23 mouse cellular contexts compared by ENCODE assay signal in genomic region chr9:106411729-106412128, GRCm38 (mm10). TPM values are rescaled to one million over a fixed set of nuclear protein-coding genes. Genes with fewer than 3 reads are reported as not detected.
DNase-seq lines count a peak whose midpoint lies in the region; ATAC-seq lines count a peak whose summit lies in the region.
"Had no signal": no experiment of that assay in that cellular context is flagged by ENCODE, and none has a peak within 500 bp of the region (broad histone marks: within the 10 kb centered on the region; RNA-seq: fewer than 3 reads in every experiment).

No protein-coding gene starts in this region.

- DNase-seq in heart, embryonic 10.5 days (ENCODE audit: low spot score) = no peak
- DNase-seq in heart, postnatal 36 days = no peak
- DNase-seq in liver, embryonic 13.5 days = no peak
- DNase-seq in urinary bladder, postnatal 4 days (ENCODE audit: low spot score in 2 of 2) = no peak
- DNase-seq: adrenal gland, adult 2 months; cerebellum, adult 11 months; cerebellum, postnatal 14 days; heart, postnatal 10 days; kidney, adult 11 months; left cerebral cortex, postnatal 4 days had no signal

- no peaks in the 10 kb centered on the region for H3K9me3 ChIP-seq in heart, embryonic 10.5 days
- 0 out of 2 replicates have a peak, but pooled peaks cover 2% of the 10 kb centered on the region for H3K9me3 ChIP-seq in liver, embryonic 13.5 days (replicated peaks)
- H3K9me3 ChIP-seq: embryonic facial prominence, embryonic 15.5 days; forebrain, embryonic 12.5 days; midbrain, embryonic 13.5 days had no signal

- 51% methylated on average over 6 of the region's 6 CpGs for WGBS in heart, embryonic 10.5 days
- 34% methylated on average over 6 of the region's 6 CpGs for WGBS in liver, embryonic 13.5 days (ENCODE audit: insufficient replicate concordance)

- no peaks in the 10 kb centered on the region for H3K27me3 ChIP-seq in heart, embryonic 10.5 days (ENCODE audit: insufficient read depth, poor library complexity, severe bottlenecking)
- 0 out of 2 replicates have a peak, but pooled peaks cover 2% of the 10 kb centered on the region for H3K27me3 ChIP-seq in liver, embryonic 13.5 days
- H3K27me3 ChIP-seq: embryonic facial prominence, embryonic 15.5 days; forebrain, embryonic 12.5 days; midbrain, embryonic 13.5 days; Patski had no signal

- no peaks in the 10 kb centered on the region for H3K36me3 ChIP-seq in heart, embryonic 10.5 days
- no peaks in the 10 kb centered on the region for H3K36me3 ChIP-seq in liver, embryonic 13.5 days
- H3K36me3 ChIP-seq: embryonic facial prominence, embryonic 15.5 days; forebrain, embryonic 12.5 days; midbrain, embryonic 13.5 days had no signal

- intact Hi-C loops in heart, postnatal 36 days (cut with DNase I) = no loop called here

- H3K27ac ChIP-seq in heart, embryonic 10.5 days = peak overlapping the region; percentile 57; the same call in 1 of the 2 replicates
- peak overlapping the region; percentile 81 for H3K27ac ChIP-seq in liver, embryonic 13.5 days
- H3K27ac ChIP-seq: embryonic facial prominence, embryonic 15.5 days; forebrain, embryonic 12.5 days; kidney, postnatal 0 days; left cerebral cortex, adult 2 months; macrophage; midbrain, embryonic 13.5 days had no signal

- H3K4me3 ChIP-seq in heart, embryonic 10.5 days = no peak overlapping the region
- H3K4me3 ChIP-seq in liver, embryonic 13.5 days (replicated peaks) = peak overlapping the region; percentile 33
- H3K4me3 ChIP-seq: embryonic facial prominence, embryonic 15.5 days; forebrain, embryonic 12.5 days; left cerebral cortex, adult 2 months; midbrain, embryonic 13.5 days; myocyte had no signal

- H3K9ac ChIP-seq in liver, embryonic 13.5 days = peak overlapping the region; percentile 52; the same call in 1 of the 2 replicates
- H3K9ac ChIP-seq: embryonic facial prominence, embryonic 15.5 days; forebrain, embryonic 12.5 days had no signal

- ATAC-seq in erythroid progenitor cell, adult 5-6 weeks (replicated peaks; ENCODE audit: low FRiP score, poor library complexity, severe bottlenecking) = peak; percentile 62
- peak; percentile 85 for ATAC-seq in liver, embryonic 13.5 days (ENCODE audit: low read depth)
- ATAC-seq in megakaryocyte progenitor cell, adult 5-6 weeks (replicated peaks; ENCODE audit: poor library complexity) = peak; percentile 37
- no peak for ATAC-seq in monocyte, adult 5-6 weeks (replicated peaks; ENCODE audit: insufficient number of reproducible peaks, low FRiP score, low TSS enrichment, poor library complexity, severe bottlenecking)
- ATAC-seq: lung, postnatal 0 days; midbrain, embryonic 13.5 days; Patski had no signal

- peaks cover 49% of the 10 kb centered on the region for H3K4me1 ChIP-seq in heart, embryonic 10.5 days
- H3K4me1 ChIP-seq in liver, embryonic 13.5 days (replicated peaks) = peaks cover 36% of the 10 kb centered on the region
- H3K4me1 ChIP-seq: forebrain, embryonic 12.5 days had no signal

- H3K4me2 ChIP-seq in liver, embryonic 13.5 days = peak overlapping the region; percentile 62
- H3K4me2 ChIP-seq: embryonic facial prominence, embryonic 15.5 days; forebrain, embryonic 12.5 days; heart, embryonic 11.5 days; midbrain, embryonic 13.5 days had no signal

RNA-seq across cellular contexts. Expression of gene Rpl29, which starts 17.5 kb away (rescaled TPM):
- polyA plus RNA-seq in heart, embryonic 10.5 days (2016; fragmentation: Nextera tagmentation; extraction: Ambion mirVana) = 735 and 862 TPM in 2 replicates
- total RNA-seq in heart, postnatal 36 days (2021) = 100 to 1,000 TPM; 281 to 289 TPM
- total RNA-seq in erythroid progenitor cell, adult 5-6 weeks (2015; ENCODE audit: low replicate concordance) = 733 and 902 TPM in 2 replicates
- 361 and 381 TPM in 2 replicates for total RNA-seq in erythroid progenitor cell, adult 5-6 weeks (2017; ENCODE audit: low replicate concordance)
- 772 and 835 TPM in 2 replicates for polyA plus RNA-seq in liver, embryonic 13.5 days (2015; fragmentation: Nextera tagmentation; extraction: Ambion mirVana)
- total RNA-seq in megakaryocyte progenitor cell, adult 5-6 weeks (2015) = 3,403 and 3,618 TPM in 2 replicates
- total RNA-seq in megakaryocyte progenitor cell, adult 5-6 weeks (2017) = 1,606 and 1,752 TPM in 2 replicates
- total RNA-seq in monocyte, adult 5-6 weeks (2017) = 521 to 617 TPM (median 563 TPM) in 3 replicates

RNA-seq across cellular contexts. Expression of gene Acy1, which starts 26.4 kb away (rescaled TPM):
- 31.2 and 45.1 TPM in 2 replicates for polyA plus RNA-seq in heart, embryonic 10.5 days (2016; fragmentation: Nextera tagmentation; extraction: Ambion mirVana)
- total RNA-seq in heart, postnatal 36 days (2021) = 10 to 100 TPM; 24.9 to 27.0 TPM
- 2.9 TPM in 1 of 2 replicates, not detected in the other for total RNA-seq in erythroid progenitor cell, adult 5-6 weeks (2015; ENCODE audit: low replicate concordance)
- 0.30 and 0.39 TPM in 2 replicates for total RNA-seq in erythroid progenitor cell, adult 5-6 weeks (2017; ENCODE audit: low replicate concordance)
- polyA plus RNA-seq in liver, embryonic 13.5 days (2015; fragmentation: Nextera tagmentation; extraction: Ambion mirVana) = 31.2 and 32.2 TPM in 2 replicates
- total RNA-seq in megakaryocyte progenitor cell, adult 5-6 weeks (2015) = 13.7 TPM in 2 replicates
- 27.2 and 31.3 TPM in 2 replicates for total RNA-seq in megakaryocyte progenitor cell, adult 5-6 weeks (2017)
- 2.8 to 9.5 TPM (median 5.4 TPM) in 3 replicates for total RNA-seq in monocyte, adult 5-6 weeks (2017)

RNA-seq across cellular contexts. Expression of gene Abhd14b, which starts 35.5 kb away (rescaled TPM):
- polyA plus RNA-seq in heart, embryonic 10.5 days (2016; fragmentation: Nextera tagmentation; extraction: Ambion mirVana) = 4.8 and 7.8 TPM in 2 replicates
- 1 to 10 TPM; 7.2 to 8.3 TPM for total RNA-seq in heart, postnatal 36 days (2021)
- 1.3 TPM in 1 of 2 replicates, not detected in the other for total RNA-seq in erythroid progenitor cell, adult 5-6 weeks (2015; ENCODE audit: low replicate concordance)
- 0.91 TPM in 1 of 2 replicates, not detected in the other for total RNA-seq in erythroid progenitor cell, adult 5-6 weeks (2017; ENCODE audit: low replicate concordance)
- 16.7 and 18.2 TPM in 2 replicates for polyA plus RNA-seq in liver, embryonic 13.5 days (2015; fragmentation: Nextera tagmentation; extraction: Ambion mirVana)
- total RNA-seq in megakaryocyte progenitor cell, adult 5-6 weeks (2015) = 15.8 and 19.1 TPM in 2 replicates
- total RNA-seq in megakaryocyte progenitor cell, adult 5-6 weeks (2017) = 8.4 and 11.7 TPM in 2 replicates
- 2.7 to 3.3 TPM (median 3.2 TPM) in 3 replicates for total RNA-seq in monocyte, adult 5-6 weeks (2017)

RNA-seq across cellular contexts. Expression of gene Abhd14a, which starts 35.7 kb away (rescaled TPM):
- 42.0 and 46.2 TPM in 2 replicates for polyA plus RNA-seq in heart, embryonic 10.5 days (2016; fragmentation: Nextera tagmentation; extraction: Ambion mirVana)
- total RNA-seq in heart, postnatal 36 days (2021) = 10 to 100 TPM; 20.9 to 25.1 TPM
- total RNA-seq in erythroid progenitor cell, adult 5-6 weeks (2015; ENCODE audit: low replicate concordance) = 3.2 and 3.4 TPM in 2 replicates
- 0.77 and 2.0 TPM in 2 replicates for total RNA-seq in erythroid progenitor cell, adult 5-6 weeks (2017; ENCODE audit: low replicate concordance)
- 24.4 and 26.3 TPM in 2 replicates for polyA plus RNA-seq in liver, embryonic 13.5 days (2015; fragmentation: Nextera tagmentation; extraction: Ambion mirVana)
- 21.3 and 23.4 TPM in 2 replicates for total RNA-seq in megakaryocyte progenitor cell, adult 5-6 weeks (2015)
- 27.3 and 30.2 TPM in 2 replicates for total RNA-seq in megakaryocyte progenitor cell, adult 5-6 weeks (2017)
- total RNA-seq in monocyte, adult 5-6 weeks (2017) = 1.5 to 6.5 TPM in 2 of 3 replicates, not detected in the other

RNA-seq across cellular contexts. Expression of gene Pcbp4, which starts 41.4 kb away (rescaled TPM):
- 135 and 186 TPM in 2 replicates for polyA plus RNA-seq in heart, embryonic 10.5 days (2016; fragmentation: Nextera tagmentation; extraction: Ambion mirVana)
- total RNA-seq in heart, postnatal 36 days (2021) = 10 to 100 TPM; 72.8 to 73.4 TPM
- 9.2 TPM in 1 of 2 replicates, not detected in the other for total RNA-seq in erythroid progenitor cell, adult 5-6 weeks (2015; ENCODE audit: low replicate concordance)
- not detected in 2 replicates for total RNA-seq in erythroid progenitor cell, adult 5-6 weeks (2017; ENCODE audit: low replicate concordance)
- 12.7 and 13.2 TPM in 2 replicates for polyA plus RNA-seq in liver, embryonic 13.5 days (2015; fragmentation: Nextera tagmentation; extraction: Ambion mirVana)
- total RNA-seq in megakaryocyte progenitor cell, adult 5-6 weeks (2015) = 0.91 and 1.7 TPM in 2 replicates
- total RNA-seq in megakaryocyte progenitor cell, adult 5-6 weeks (2017) = 0.96 and 2.7 TPM in 2 replicates
- 1.2 to 9.7 TPM (median 2.7 TPM) in 3 replicates for total RNA-seq in monocyte, adult 5-6 weeks (2017)
